Mouse (Mus musculus) myocyte (in vitro differentiated cells): ENCODE results near the gene Nubpl.

Experiments used
- E2F4 ChIP-seq: IDR thresholded peaks from one replicate; pipeline ENCODE4 v1.6.1; 2011; ENCODE audit warnings: mild to moderate bottlenecking, control low read depth, moderate library complexity; ENCODE audit not compliant: insufficient read depth
- MAX ChIP-seq: IDR thresholded peaks from one replicate; pipeline ENCODE4 v1.6.1; 2011; ENCODE audit warnings: low read depth, mild to moderate bottlenecking, control low read depth
- MYOD1 ChIP-seq, 3 experiments: IDR thresholded peaks; one replicate each; pipeline ENCODE4 v1.6.1; 2011; ENCODE audit warnings: control low read depth in 2 of 3, low read depth in 2 of 3, mild to moderate bottlenecking in 2 of 3, moderate library complexity in 1 of 3; ENCODE audit not compliant: insufficient read length in 2 of 3, control insufficient read depth in 1 of 3
- POLR2A ChIP-seq: IDR thresholded peaks from one replicate; pipeline ENCODE4 v1.6.1; 2011; ENCODE audit warnings: low read depth, mild to moderate bottlenecking, control low read depth, moderate library complexity; ENCODE audit not compliant: insufficient read length
- SRF ChIP-seq: IDR thresholded peaks from one replicate; pipeline ENCODE4 v1.6.1; 2011; ENCODE audit warnings: low read depth; ENCODE audit not compliant: control insufficient read depth, insufficient read length
- TCF3 ChIP-seq: IDR thresholded peaks from one replicate; pipeline ENCODE4 v1.6.1; 2011; ENCODE audit warnings: low read depth, control low read depth; ENCODE audit not compliant: insufficient read length
- USF1 ChIP-seq: IDR thresholded peaks from one replicate; pipeline ENCODE4 v1.6.1; 2011; ENCODE audit warnings: low read depth, mild to moderate bottlenecking, control low read depth, moderate library complexity

DNA sequence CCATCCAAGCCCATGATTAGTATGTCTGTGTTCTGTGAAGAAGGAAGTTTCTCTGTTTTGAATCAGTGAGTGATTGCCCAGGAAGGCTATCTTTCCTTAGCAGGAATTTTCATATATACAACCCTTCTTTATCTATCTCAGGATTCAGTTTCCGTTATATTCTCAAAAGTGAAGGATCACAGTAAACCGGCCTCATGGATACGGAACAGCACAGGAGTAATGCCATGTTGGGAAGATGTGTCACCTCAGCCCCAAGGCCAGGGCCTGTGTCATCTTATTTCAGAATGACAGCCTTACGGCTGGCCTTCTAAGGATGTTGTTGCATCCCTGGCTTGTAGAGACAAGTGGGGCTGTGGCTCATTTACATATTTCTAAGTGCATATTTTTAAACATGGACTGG lies 231.0 kb downstream of the Nubpl start:
- no peak for TF ChIP-seq MAX
- TF ChIP-seq USF1: no peak
- TF ChIP-seq MYOD1 (IDR thresholded peaks at IDR 0.05; ENCODE audit: control insufficient read depth in 1 of 3, insufficient read length in 2 of 3, low read depth in 2 of 3): no peak
- no peak for TF ChIP-seq POLR2A
- TF ChIP-seq E2F4: no peak
- TF ChIP-seq SRF: no peak
- TF ChIP-seq TCF3: no peak
